Mouse (Mus musculus): ENCODE data around the gene Rimkla. TPM values are rescaled to one million over a fixed set of nuclear protein-coding genes. Genes with fewer than 3 reads are reported as not detected.

Gene Rimkla
- polyA plus RNA-seq, 1 experiment from 2014 or later: 16.5 TPM

DNA sequence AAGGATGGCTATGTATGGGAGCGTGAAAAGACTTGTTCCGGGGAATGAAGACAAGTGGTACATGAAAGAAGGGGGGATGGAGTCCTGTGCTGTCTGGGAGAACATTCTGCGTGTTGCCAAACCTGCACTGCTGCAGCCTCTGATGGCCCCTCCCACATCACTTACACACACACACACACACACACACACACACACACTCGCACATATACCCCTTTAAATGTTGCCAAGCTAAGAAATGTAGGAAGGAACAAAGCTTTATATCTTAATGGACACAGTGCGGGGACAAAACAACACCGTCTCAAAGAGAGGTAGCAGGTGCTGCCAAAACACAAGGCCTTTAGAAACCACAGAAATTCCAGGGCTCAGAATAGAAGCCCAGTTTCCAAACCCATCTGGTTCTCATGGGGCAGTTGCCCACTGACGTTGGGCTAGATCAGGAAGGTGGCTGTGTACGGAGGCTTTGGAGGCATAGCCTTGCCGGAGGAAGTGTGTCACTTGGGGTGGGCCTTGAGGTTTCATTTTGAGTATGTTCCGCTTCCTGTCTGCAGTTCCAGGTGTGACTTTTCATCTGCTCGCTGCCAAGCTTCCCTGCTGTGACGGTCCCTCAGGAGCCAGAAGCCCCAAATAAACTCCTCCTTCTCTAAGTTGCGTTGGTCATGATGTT, 28.5 kb downstream of the Rimkla start:
- H3K36me3 ChIP-seq: no peaks in the 10 kb centered on the region
- H3K4me2 ChIP-seq (replicated peaks): no peak overlapping the region
- H3K4me3 ChIP-seq (replicated peaks): no peak overlapping the region
- H3K9ac ChIP-seq (replicated peaks): no peak overlapping the region
- no peaks in the 10 kb centered on the region for H3K9me3 ChIP-seq
- WGBS: 81% methylated on average over 13 of the region's 13 CpGs
- peak overlapping the region; percentile 82 for H3K27ac ChIP-seq
- H3K27me3 ChIP-seq: no peaks in the 10 kb centered on the region
- ATAC-seq: no peak
- H3K4me1 ChIP-seq (replicated peaks): peaks cover 28% of the 10 kb centered on the region

DNA sequence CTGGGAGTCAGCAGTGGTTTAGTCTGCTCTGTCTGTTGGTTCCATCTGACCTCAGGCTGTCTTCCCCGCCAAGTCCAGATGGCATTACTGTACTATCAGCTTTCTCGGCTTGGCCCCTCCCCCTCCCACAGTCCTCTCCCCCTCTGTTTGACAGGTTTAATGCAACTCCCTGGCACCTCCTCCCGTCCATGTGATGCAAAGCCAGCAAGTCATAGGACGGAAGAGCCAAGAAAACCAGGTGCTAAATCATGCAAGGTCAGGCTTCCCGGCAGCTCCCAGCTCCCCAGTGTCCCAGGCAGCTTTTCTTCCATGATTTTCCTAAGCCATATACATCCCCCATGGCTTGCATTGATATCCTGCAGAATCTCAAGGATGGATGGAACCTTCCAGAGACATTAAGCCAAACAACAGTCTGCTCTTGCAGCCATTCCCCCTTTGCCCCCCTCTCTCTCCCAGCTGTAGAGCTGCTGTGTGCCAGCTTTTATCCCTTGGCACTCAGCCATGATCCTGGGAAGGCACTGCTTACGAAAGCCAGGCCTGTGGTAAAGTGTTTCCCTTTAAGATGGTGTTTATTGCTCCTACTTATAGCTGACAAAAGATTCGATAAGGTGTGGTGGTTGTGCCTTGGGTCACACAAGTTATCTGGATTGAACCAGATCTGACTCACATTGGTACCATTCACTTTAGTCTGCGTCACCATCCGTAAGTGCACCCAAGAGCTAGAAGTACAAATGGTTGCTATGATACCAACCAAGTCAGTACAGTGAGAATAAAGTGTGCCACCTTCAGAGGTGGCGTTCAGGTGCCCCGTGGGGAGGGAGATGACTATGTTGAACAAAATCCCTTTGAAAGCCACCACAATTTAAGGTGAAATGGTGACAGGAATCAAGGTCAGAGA, 29.3 kb downstream of the Rimkla start:
- WGBS: 55% methylated on average over 11 of the region's 11 CpGs
- Histone ChIP-seq H3K4me2 (replicated peaks) (no peak overlapping the region), H3K36me3 (no peaks in the 10 kb centered on the region), H3K4me3 (replicated peaks) (no peak overlapping the region), H3K9me3 (no peaks in the 10 kb centered on the region), H3K9ac (replicated peaks) (no peak overlapping the region), H3K4me1 (replicated peaks) (peaks cover 28% of the 10 kb centered on the region), H3K27me3 (no peaks in the 10 kb centered on the region), H3K27ac (peak overlapping the region; percentile 82)
- ATAC-seq: peak; percentile 54

DNA sequence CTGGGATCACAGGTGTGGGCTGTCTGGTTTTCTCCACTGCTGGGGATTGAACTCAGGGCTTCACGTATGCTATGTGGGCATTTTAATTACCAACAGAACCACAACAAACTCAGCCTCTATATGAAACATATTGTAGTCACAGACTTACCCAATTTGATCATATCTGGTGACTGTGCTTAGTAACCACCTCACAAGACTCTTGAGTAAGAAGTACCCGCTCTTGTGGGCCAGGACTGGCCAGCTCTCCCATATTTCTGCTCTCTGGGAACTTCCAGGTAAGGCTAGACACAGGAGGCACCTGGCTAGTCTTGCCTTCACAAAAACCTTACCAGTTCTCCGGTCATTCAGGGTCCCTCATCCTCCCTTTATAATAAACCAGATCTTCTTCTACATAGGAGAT, 30.0 kb downstream of the Rimkla start:
- H3K27me3 ChIP-seq: no peaks in the 10 kb centered on the region
- peak overlapping the region; percentile 82 for H3K27ac ChIP-seq
- H3K4me2 ChIP-seq (replicated peaks): no peak overlapping the region
- no peaks in the 10 kb centered on the region for H3K9me3 ChIP-seq
- H3K36me3 ChIP-seq: no peaks in the 10 kb centered on the region
- ATAC-seq: no peak
- no peak overlapping the region for H3K9ac ChIP-seq (replicated peaks)
- H3K4me1 ChIP-seq (replicated peaks): peaks cover 28% of the 10 kb centered on the region
- 94% methylated on average over 3 of the region's 3 CpGs for WGBS
- no peak overlapping the region for H3K4me3 ChIP-seq (replicated peaks)

DNA sequence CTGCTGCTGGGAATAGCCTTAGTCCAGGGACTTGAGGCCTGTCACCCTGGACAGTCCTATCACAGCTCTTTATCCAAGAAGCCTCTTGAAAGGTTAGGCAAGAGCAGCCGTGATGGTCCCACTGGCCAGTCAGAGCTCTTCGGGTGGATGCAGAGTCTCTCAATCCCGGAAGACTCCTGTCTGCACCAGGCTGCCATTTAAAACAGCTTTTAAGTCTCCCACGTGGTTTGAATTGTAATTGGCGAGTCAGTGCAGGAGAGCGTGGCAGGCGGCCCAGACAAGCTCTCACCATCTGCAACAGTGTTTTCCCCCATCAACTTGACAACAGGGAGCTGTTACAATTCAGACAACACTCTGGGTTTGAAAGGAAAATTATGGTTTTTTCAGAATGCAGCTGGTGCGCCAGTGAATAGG, 31.7 kb downstream of the Rimkla start:
- no peak overlapping the region for H3K9ac ChIP-seq (replicated peaks)
- peak overlapping the region; percentile 16; the same call in 1 of the 2 replicates for H3K4me2 ChIP-seq (replicated peaks)
- H3K9me3 ChIP-seq: no peaks in the 10 kb centered on the region
- H3K27ac ChIP-seq: peak overlapping the region; percentile 82
- ATAC-seq: peak; percentile 85
- WGBS: 15% methylated on average over 8 of the region's 8 CpGs
- peaks cover 28% of the 10 kb centered on the region for H3K4me1 ChIP-seq (replicated peaks)
- no peaks in the 10 kb centered on the region for H3K36me3 ChIP-seq
- H3K4me3 ChIP-seq (replicated peaks): no peak overlapping the region
- H3K27me3 ChIP-seq: no peaks in the 10 kb centered on the region

DNA sequence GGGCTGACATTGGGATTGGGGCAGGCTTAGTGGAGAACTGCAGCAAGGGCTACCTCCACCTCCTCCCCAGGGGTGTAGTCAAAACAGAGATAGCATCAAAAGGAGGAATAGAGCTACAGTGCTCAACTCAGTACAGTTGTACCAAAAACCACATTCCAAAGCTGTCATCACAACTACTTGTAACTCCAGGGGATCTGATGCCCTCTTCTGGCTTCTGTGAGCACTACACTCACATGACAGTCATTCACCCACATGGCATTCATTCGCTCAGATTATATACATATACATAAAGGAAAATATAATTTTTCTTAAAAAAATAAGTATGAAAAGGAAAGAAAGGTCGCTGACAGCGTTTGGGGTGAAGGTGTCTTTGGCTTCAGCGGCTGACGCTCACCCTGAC, 32.1 kb downstream of the Rimkla start:
- 60% methylated on average over 5 of the region's 5 CpGs for WGBS
- no peak for ATAC-seq
- H3K4me3 ChIP-seq (replicated peaks): no peak overlapping the region

DNA sequence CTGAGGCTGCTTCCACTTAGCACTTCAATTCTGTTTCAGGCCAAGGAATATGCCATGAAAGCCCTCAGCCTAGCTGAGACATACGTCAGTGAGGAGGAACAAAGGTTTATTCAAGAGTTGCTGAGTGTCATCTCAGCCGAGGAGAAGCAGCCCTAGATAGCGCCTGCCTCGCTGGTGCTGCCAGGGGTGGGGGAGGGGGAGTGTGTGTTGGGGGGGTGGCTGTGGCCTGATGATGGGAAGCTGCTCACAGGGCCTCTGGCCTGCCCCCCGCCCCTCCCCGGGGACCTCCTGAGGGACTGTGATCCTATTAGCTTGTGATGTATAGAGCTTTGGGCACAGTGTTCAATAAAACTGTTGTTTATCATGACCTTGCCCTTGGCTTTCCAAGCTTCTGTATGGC, 38.9 kb downstream of the Rimkla start:
- no peak overlapping the region for H3K4me2 ChIP-seq (replicated peaks)
- H3K9me3 ChIP-seq: no peaks in the 10 kb centered on the region
- peak; percentile 69 for ATAC-seq
- WGBS: 12% methylated on average over 6 of the region's 6 CpGs
- H3K4me1 ChIP-seq (replicated peaks): peaks cover 9% of the 10 kb centered on the region
- H3K4me3 ChIP-seq (replicated peaks): no peak overlapping the region
- H3K36me3 ChIP-seq: no peaks in the 10 kb centered on the region
- H3K9ac ChIP-seq (replicated peaks): no peak overlapping the region
- no peaks in the 10 kb centered on the region for H3K27me3 ChIP-seq
- peak overlapping the region; percentile 74 for H3K27ac ChIP-seq

More for the DNA sequence above, 32.1 kb downstream of the Rimkla start:
- H3K4me1 ChIP-seq (replicated peaks): peaks cover 28% of the 10 kb centered on the region
- H3K27ac ChIP-seq: peak overlapping the region; percentile 82
- H3K36me3 ChIP-seq: no peaks in the 10 kb centered on the region
- H3K4me2 ChIP-seq (replicated peaks): peak overlapping the region; percentile 16; the same call in 1 of the 2 replicates
- no peaks in the 10 kb centered on the region for H3K27me3 ChIP-seq
- no peaks in the 10 kb centered on the region for H3K9me3 ChIP-seq
- no peak overlapping the region for H3K9ac ChIP-seq (replicated peaks)

DNA sequence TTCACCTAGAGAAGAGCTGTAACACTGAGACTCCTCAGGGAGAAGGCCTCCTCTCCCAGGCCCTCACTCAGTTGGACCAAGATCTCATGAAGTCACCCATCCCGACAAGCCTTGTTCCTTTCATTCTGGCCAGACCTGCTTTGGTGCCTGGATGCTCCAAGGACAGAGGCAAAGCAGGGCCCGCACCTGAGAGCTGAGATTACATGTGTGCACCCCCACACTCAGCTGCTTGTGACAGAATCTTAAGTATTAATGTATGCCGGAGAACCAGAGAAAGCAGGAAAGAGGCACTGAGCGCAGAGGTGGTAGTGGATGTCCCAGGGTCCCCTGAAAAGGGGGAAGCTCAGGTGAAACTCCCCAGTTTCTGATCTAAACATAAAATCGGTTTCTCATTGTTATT, 39.3 kb downstream of the Rimkla start:
- H3K9me3 ChIP-seq: no peaks in the 10 kb centered on the region
- no peak overlapping the region for H3K4me2 ChIP-seq (replicated peaks)
- H3K36me3 ChIP-seq: no peaks in the 10 kb centered on the region
- H3K4me3 ChIP-seq (replicated peaks): no peak overlapping the region
- WGBS: 64% methylated on average over 5 of the region's 5 CpGs
- peak overlapping the region; percentile 74 for H3K27ac ChIP-seq
- ATAC-seq: peak; percentile 62
- peaks cover 9% of the 10 kb centered on the region for H3K4me1 ChIP-seq (replicated peaks)
- no peaks in the 10 kb centered on the region for H3K27me3 ChIP-seq
- H3K9ac ChIP-seq (replicated peaks): no peak overlapping the region

DNA sequence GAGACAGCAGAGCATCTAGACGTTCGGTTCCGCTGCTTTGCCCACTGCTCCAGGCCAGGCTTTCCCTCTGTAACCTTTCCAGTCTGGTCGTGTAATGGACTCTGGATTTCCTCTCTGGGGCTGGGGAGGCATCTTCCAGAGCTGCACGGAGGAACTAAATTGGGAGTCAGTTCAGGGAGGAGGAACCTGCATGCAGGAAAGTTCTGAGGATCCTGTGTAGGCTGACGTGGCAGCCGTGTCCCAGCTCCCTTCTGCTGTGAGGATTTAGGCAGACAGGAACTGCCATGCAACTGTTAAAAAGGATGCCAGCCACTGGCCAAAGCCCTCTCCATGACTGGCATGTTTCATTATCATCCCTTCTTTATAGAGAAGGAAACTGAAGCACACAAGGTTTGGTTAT, 42.0 kb downstream of the Rimkla start:
- no peaks in the 10 kb centered on the region for H3K27me3 ChIP-seq
- 79% methylated on average over 7 of the region's 7 CpGs for WGBS
- H3K36me3 ChIP-seq: no peaks in the 10 kb centered on the region
- no peak overlapping the region for H3K27ac ChIP-seq
- H3K9me3 ChIP-seq: no peaks in the 10 kb centered on the region
- H3K9ac ChIP-seq (replicated peaks): no peak overlapping the region
- H3K4me3 ChIP-seq (replicated peaks): no peak overlapping the region
- no peak overlapping the region for H3K4me2 ChIP-seq (replicated peaks)
- ATAC-seq: no peak
- peaks cover 9% of the 10 kb centered on the region for H3K4me1 ChIP-seq (replicated peaks)

DNA sequence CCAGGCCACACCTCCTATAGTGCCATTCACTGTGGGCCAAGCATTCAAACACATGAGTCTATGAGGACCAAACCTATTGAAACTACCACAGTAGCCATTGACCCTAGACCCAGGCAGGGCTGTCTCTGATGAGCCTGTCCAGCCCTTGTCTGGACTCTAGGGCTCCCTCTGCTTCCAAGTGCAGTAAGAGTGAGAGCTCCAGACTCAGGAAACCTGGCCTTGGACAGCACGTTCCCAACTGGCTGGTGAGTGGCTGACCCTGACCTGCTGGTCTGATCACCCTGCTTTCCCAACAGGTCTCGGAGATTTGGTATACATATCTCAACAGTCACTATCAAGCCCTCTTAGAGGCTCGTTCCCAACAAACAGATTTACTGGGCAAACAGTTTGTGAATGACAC, 44.6 kb downstream of the Rimkla start:
- H3K4me2 ChIP-seq (replicated peaks): no peak overlapping the region
- H3K9ac ChIP-seq (replicated peaks): no peak overlapping the region
- H3K27ac ChIP-seq: no peak overlapping the region
- no peaks in the 10 kb centered on the region for H3K9me3 ChIP-seq
- ATAC-seq: no peak
- H3K27me3 ChIP-seq: no peaks in the 10 kb centered on the region
- no peaks in the 10 kb centered on the region for H3K36me3 ChIP-seq
- no peak overlapping the region for H3K4me3 ChIP-seq (replicated peaks)
- H3K4me1 ChIP-seq (replicated peaks): no peaks in the 10 kb centered on the region
- 83% methylated on average over 3 of the region's 3 CpGs for WGBS

DNA sequence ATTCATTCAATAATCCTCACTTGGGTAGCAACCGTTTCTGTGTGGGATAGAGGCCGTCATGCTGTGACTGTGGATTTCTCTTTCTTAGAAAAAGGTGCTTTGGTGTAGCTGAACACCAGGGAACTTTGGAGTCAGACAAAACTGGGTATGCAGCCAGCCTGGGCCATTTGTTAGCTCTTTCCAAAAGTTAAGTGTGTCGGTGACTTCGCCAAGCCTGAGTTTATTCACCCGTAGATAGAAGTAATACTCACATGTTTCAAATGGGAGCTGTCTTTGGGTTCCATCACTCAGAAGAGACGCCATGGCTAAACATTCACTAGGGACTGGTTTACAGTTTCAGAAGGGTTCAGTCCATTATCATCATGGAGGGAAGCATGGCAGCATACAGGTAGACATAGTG, 45.2 kb downstream of the Rimkla start:
- no peak overlapping the region for H3K27ac ChIP-seq
- H3K27me3 ChIP-seq: no peaks in the 10 kb centered on the region
- WGBS: 88% methylated on average over 6 of the region's 6 CpGs
- H3K4me2 ChIP-seq (replicated peaks): no peak overlapping the region
- ATAC-seq: no peak
- H3K9me3 ChIP-seq: no peaks in the 10 kb centered on the region
- no peak overlapping the region for H3K4me3 ChIP-seq (replicated peaks)
- H3K36me3 ChIP-seq: no peaks in the 10 kb centered on the region
- no peak overlapping the region for H3K9ac ChIP-seq (replicated peaks)
- 0 out of 2 replicates have a peak, but pooled peaks cover 4% of the 10 kb centered on the region for H3K4me1 ChIP-seq (replicated peaks)

DNA sequence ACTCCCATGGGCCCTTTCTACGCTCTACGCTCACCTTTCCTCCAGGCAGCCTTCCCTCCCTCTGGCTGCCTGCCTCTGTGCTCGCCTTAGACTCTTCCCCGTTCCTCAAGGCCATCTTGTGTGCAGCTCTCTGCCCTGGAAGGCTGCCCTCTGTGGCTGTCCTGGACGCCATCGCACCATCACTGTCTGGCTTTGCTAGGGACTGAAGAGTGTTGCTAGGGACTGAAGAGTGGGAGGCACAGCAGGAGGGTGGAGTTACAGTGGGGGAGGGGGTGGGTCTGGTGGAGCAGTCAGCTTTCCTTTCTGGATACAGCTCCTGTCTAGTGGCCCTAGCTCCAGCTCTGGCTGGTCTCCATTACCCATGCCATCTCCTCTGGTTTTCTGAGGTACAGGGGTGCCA, 49.9 kb downstream of the Rimkla start:
- Histone ChIP-seq H3K27ac (no peak overlapping the region), H3K4me1 (replicated peaks) (0 out of 2 replicates have a peak, but pooled peaks cover 4% of the 10 kb centered on the region), H3K4me2 (replicated peaks) (no peak overlapping the region), H3K27me3 (no peaks in the 10 kb centered on the region), H3K4me3 (replicated peaks) (no peak overlapping the region), H3K9me3 (no peaks in the 10 kb centered on the region), H3K9ac (replicated peaks) (no peak overlapping the region), H3K36me3 (no peaks in the 10 kb centered on the region)
- 42% methylated on average over 6 of the region's 6 CpGs for WGBS
- no peak for ATAC-seq

DNA sequence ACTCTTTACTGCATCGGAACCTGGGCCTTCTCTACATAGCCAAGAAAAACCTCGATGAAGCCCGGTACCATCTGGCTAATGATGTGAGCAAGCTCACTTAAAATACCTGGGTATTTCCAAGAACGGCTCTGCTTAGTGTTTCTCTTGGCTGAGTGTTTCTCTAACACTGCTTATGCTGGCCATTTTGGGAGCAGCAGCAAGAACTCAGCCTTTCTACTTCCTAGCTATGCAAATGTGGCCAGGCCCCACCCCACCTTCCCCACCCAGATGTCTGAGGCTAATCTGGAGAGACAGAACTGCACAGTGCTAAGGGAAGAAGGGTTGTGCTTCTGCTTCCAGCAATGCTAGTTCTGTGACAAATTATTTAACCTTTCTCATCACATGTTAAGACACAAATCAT, 50.6 kb downstream of the Rimkla start:
- ATAC-seq: no peak
- Histone ChIP-seq H3K27ac (no peak overlapping the region), H3K4me3 (replicated peaks) (no peak overlapping the region), H3K36me3 (no peaks in the 10 kb centered on the region), H3K9me3 (no peaks in the 10 kb centered on the region), H3K4me2 (replicated peaks) (no peak overlapping the region), H3K9ac (replicated peaks) (no peak overlapping the region), H3K27me3 (no peaks in the 10 kb centered on the region), H3K4me1 (replicated peaks) (0 out of 2 replicates have a peak, but pooled peaks cover 4% of the 10 kb centered on the region)
- WGBS: 96% methylated on average over 4 of the region's 4 CpGs

Measured in midbrain, embryonic 13.5 days (tissue).